Mouse (Mus musculus): ENCODE measurements around the gene Myh11. TPM values are rescaled to one million over a fixed set of nuclear protein-coding genes. Genes with fewer than 3 reads are reported as not detected.

Gene Myh11
- polyA plus RNA-seq, 1 experiment from 2014 or later, result 0.43 TPM

GRCm38 (mm10) chr16:14296544-14297124 is 5.5 kb upstream of the Myh11 start:
- H3K4me1 ChIP-seq (replicated peaks; ENCODE audit: control insufficient read depth, insufficient read depth, low read length), result peaks cover 8% of the 10 kb centered on the region
- no peak; the same call in 1 of the 2 replicates for ATAC-seq
- H3K4me3 ChIP-seq (replicated peaks; ENCODE audit: low read length), result no peak overlapping the region
- 75% methylated on average over 2 of the region's 2 CpGs for WGBS
- no peaks in the 10 kb centered on the region for H3K27me3 ChIP-seq (replicated peaks; ENCODE audit: control insufficient read depth, insufficient read depth, low read length)
- peaks cover 10% of the 10 kb centered on the region for H3K36me3 ChIP-seq (ENCODE audit: control insufficient read depth, insufficient read depth)
- no peak overlapping the region for H3K4me2 ChIP-seq (ENCODE audit: low read length)
- H3K9ac ChIP-seq (replicated peaks; ENCODE audit: low read depth, low read length), result no peak overlapping the region
- no peak overlapping the region for H3K27ac ChIP-seq (ENCODE audit: low read length)
- no peaks in the 10 kb centered on the region for H3K9me3 ChIP-seq (ENCODE audit: control insufficient read depth, low read length)

- 83% methylated on average over 2 of the region's 2 CpGs for WGBS
- ATAC-seq, result no peak
- H3K36me3 ChIP-seq (ENCODE audit: control insufficient read depth, insufficient read depth), result peaks cover 7% of the 10 kb centered on the region
- no peaks in the 10 kb centered on the region for H3K9me3 ChIP-seq (ENCODE audit: control insufficient read depth, low read length)
- H3K4me3 ChIP-seq (replicated peaks; ENCODE audit: low read length), result no peak overlapping the region
- no peak overlapping the region for H3K4me2 ChIP-seq (ENCODE audit: low read length)
- H3K27ac ChIP-seq (ENCODE audit: low read length), result no peak overlapping the region
- peaks cover 13% of the 10 kb centered on the region for H3K4me1 ChIP-seq (replicated peaks; ENCODE audit: control insufficient read depth, insufficient read depth, low read length)
- no peaks in the 10 kb centered on the region for H3K27me3 ChIP-seq (replicated peaks; ENCODE audit: control insufficient read depth, insufficient read depth, low read length)
- H3K9ac ChIP-seq (replicated peaks; ENCODE audit: low read depth, low read length), result no peak overlapping the region
Observed at GRCm38 (mm10) chr16:14295291-14295690, 4.1 kb upstream of the Myh11 start.

- Histone ChIP-seq H3K9ac (replicated peaks; ENCODE audit: low read depth, low read length) (peak overlapping the region; percentile 39), H3K27ac (ENCODE audit: low read length) (no peak overlapping the region), H3K4me1 (replicated peaks; ENCODE audit: control insufficient read depth, insufficient read depth, low read length) (peaks cover 13% of the 10 kb centered on the region), H3K36me3 (ENCODE audit: control insufficient read depth, insufficient read depth) (no peaks in the 10 kb centered on the region), H3K27me3 (replicated peaks; ENCODE audit: control insufficient read depth, insufficient read depth, low read length) (no peaks in the 10 kb centered on the region), H3K4me2 (ENCODE audit: low read length) (peak overlapping the region; percentile 57), H3K4me3 (replicated peaks; ENCODE audit: low read length) (peak overlapping the region; percentile 33), H3K9me3 (ENCODE audit: control insufficient read depth, low read length) (no peaks in the 10 kb centered on the region)
- WGBS, result 12% methylated on average over 31 of the region's 31 CpGs
- ATAC-seq, result peak; percentile 38
Observed at GRCm38 (mm10) chr16:14292205-14293199, 1.3 kb upstream of the Myh11 start.

DNA sequence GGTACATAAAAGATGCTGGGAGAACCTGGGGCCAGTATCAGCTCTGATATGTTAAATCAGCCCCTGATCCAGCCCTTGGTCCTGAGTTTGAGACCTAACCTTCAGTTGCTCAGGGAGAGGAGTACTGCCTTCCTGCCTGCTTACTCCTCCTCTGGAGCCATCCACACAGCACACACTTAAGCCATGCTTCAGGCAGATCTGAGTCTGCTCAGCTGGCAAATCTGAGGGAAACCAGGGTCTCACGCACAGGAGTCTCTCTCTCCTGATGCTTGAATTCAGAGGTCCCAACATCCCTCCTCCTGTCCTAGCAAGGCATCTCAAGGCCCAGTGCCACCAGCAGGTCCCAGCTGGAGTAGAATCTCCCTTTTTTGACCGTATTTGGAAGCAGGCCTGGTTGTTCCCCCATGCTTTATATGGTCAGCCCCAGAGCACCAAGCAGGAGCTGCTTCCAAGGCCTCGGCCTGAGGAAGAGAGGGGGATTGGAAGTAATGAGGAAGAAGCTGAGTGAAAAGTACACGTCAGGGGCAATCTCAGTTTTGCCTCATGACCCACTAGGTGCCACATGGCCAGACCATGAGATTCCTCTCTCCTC is 18.7 kb downstream of the Myh11 start:
- Histone ChIP-seq H3K9me3 (ENCODE audit: control insufficient read depth, low read length) (no peaks in the 10 kb centered on the region), H3K4me1 (replicated peaks; ENCODE audit: control insufficient read depth, insufficient read depth, low read length) (no peaks in the 10 kb centered on the region)
- WGBS, result 72% methylated on average over 4 of the region's 4 CpGs

DNA sequence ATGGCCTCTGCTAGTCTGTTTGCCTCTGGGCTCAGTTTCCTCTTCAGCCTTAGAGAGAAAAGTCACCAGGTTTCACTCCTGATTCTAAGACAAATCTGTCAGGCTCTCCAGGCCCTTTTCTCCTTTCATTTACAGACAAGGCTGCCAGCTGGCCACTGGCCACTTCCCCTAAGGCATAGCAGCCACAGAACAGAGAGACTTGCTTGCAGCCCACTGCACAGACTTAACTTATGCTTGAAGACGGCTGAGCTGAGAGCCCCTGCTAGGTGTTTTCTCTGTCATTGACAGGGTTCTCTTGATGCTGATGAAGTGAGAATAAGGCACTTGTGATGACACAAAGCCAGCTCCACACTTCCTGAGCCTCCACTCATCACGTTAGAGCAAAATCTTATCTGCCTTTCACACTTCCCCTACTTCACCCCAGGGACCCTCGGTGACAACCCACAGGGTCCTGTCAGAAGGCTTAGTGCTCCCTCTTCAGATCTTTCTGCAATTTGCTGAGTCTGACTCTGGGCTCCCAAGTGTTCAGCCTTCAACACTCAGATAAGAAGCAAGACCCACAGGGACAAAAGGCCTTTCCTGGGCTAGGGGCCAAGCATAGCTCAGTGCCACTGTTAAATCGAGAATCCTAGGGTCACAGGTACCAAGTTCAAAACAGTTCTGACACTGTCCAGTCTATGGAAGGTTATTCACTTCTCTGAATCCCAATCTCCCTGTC is 25.8 kb downstream of the Myh11 start:
- peak; percentile 70 for ATAC-seq
- no peaks in the 10 kb centered on the region for H3K4me1 ChIP-seq (replicated peaks; ENCODE audit: control insufficient read depth, insufficient read depth, low read length)
- no peaks in the 10 kb centered on the region for H3K36me3 ChIP-seq (ENCODE audit: control insufficient read depth, insufficient read depth)
- no peak overlapping the region for H3K27ac ChIP-seq (ENCODE audit: low read length)
- H3K4me3 ChIP-seq (replicated peaks; ENCODE audit: low read length), result no peak overlapping the region
- 31% methylated on average over 4 of the region's 4 CpGs for WGBS
- H3K9me3 ChIP-seq (ENCODE audit: control insufficient read depth, low read length), result no peaks in the 10 kb centered on the region
- no peak overlapping the region for H3K4me2 ChIP-seq (ENCODE audit: low read length)
- H3K9ac ChIP-seq (replicated peaks; ENCODE audit: low read depth, low read length), result no peak overlapping the region
- H3K27me3 ChIP-seq (replicated peaks; ENCODE audit: control insufficient read depth, insufficient read depth, low read length), result no peaks in the 10 kb centered on the region

More for the DNA sequence above, 18.7 kb downstream of the Myh11 start:
- Histone ChIP-seq H3K4me2 (ENCODE audit: low read length) (no peak overlapping the region), H3K27me3 (replicated peaks; ENCODE audit: control insufficient read depth, insufficient read depth, low read length) (no peaks in the 10 kb centered on the region), H3K4me3 (replicated peaks; ENCODE audit: low read length) (no peak overlapping the region), H3K27ac (ENCODE audit: low read length) (no peak overlapping the region), H3K36me3 (ENCODE audit: control insufficient read depth, insufficient read depth) (no peaks in the 10 kb centered on the region), H3K9ac (replicated peaks; ENCODE audit: low read depth, low read length) (no peak overlapping the region)
- no peak for ATAC-seq

GRCm38 (mm10) chr16:14264504-14264903 is 26.7 kb downstream of the Myh11 start:
- ATAC-seq, result no peak
- H3K27ac ChIP-seq (ENCODE audit: low read length), result no peak overlapping the region
- WGBS, result 86% methylated on average over 2 of the region's 2 CpGs
- H3K9me3 ChIP-seq (ENCODE audit: control insufficient read depth, low read length), result no peaks in the 10 kb centered on the region
- H3K9ac ChIP-seq (replicated peaks; ENCODE audit: low read depth, low read length), result no peak overlapping the region
- no peaks in the 10 kb centered on the region for H3K27me3 ChIP-seq (replicated peaks; ENCODE audit: control insufficient read depth, insufficient read depth, low read length)
- H3K4me1 ChIP-seq (replicated peaks; ENCODE audit: control insufficient read depth, insufficient read depth, low read length), result no peaks in the 10 kb centered on the region
- no peaks in the 10 kb centered on the region for H3K36me3 ChIP-seq (ENCODE audit: control insufficient read depth, insufficient read depth)
- H3K4me2 ChIP-seq (ENCODE audit: low read length), result no peak overlapping the region
- H3K4me3 ChIP-seq (replicated peaks; ENCODE audit: low read length), result no peak overlapping the region

DNA sequence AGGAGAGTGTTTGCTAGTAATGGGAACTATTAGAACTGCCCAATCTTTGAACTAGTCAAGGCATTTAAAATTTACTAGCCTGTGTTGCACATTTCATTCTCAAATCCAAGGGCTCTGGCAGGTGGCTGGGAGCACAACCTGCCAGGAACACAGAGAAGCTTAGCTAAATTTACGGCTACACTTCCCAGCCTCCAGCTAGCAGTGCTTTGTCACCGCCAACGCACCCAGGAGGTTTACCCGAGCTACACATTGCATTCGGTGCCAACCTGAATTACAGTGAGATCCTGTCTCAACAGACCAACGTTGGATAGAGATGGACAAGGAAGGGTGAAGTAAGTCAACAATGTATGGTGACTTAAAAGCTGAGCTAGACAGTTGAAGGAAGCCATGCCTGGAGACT is 27.9 kb downstream of the Myh11 start:
- Histone ChIP-seq H3K36me3 (ENCODE audit: control insufficient read depth, insufficient read depth) (no peaks in the 10 kb centered on the region), H3K9me3 (ENCODE audit: control insufficient read depth, low read length) (no peaks in the 10 kb centered on the region), H3K9ac (replicated peaks; ENCODE audit: low read depth, low read length) (no peak overlapping the region), H3K4me3 (replicated peaks; ENCODE audit: low read length) (no peak overlapping the region), H3K4me1 (replicated peaks; ENCODE audit: control insufficient read depth, insufficient read depth, low read length) (no peaks in the 10 kb centered on the region), H3K27ac (ENCODE audit: low read length) (no peak overlapping the region), H3K4me2 (ENCODE audit: low read length) (no peak overlapping the region), H3K27me3 (replicated peaks; ENCODE audit: control insufficient read depth, insufficient read depth, low read length) (no peaks in the 10 kb centered on the region)
- 90% methylated on average over 6 of the region's 6 CpGs for WGBS
- ATAC-seq, result no peak

DNA sequence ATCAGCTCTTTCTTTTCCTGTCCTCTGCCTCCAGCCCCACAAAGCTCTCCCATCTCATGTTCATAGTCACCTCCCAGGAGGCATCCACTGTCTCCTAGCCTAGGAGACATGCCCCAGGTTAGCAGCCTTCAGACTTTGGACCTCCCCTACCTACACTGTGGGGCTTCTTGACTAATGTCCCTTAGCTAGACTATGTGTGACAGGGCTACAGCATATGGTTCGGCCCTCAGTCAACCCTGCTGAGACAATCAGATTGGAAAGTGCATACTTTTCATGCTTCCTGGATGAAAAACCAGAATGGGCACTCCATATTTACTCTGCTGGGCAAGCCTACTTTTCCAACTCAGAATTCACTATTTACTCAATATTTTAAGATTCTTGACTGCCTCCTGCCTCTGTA is 28.8 kb downstream of the Myh11 start:
- WGBS, result 79% methylated on average over 1 of the region's 1 CpGs
- Histone ChIP-seq H3K9ac (replicated peaks; ENCODE audit: low read depth, low read length) (no peak overlapping the region), H3K36me3 (ENCODE audit: control insufficient read depth, insufficient read depth) (no peaks in the 10 kb centered on the region), H3K27ac (ENCODE audit: low read length) (no peak overlapping the region), H3K27me3 (replicated peaks; ENCODE audit: control insufficient read depth, insufficient read depth, low read length) (no peaks in the 10 kb centered on the region), H3K4me1 (replicated peaks; ENCODE audit: control insufficient read depth, insufficient read depth, low read length) (no peaks in the 10 kb centered on the region), H3K4me2 (ENCODE audit: low read length) (no peak overlapping the region), H3K9me3 (ENCODE audit: control insufficient read depth, low read length) (no peaks in the 10 kb centered on the region), H3K4me3 (replicated peaks; ENCODE audit: low read length) (no peak overlapping the region)
- ATAC-seq, result no peak

GRCm38 (mm10) chr16:14258856-14259255 is 32.3 kb downstream of the Myh11 start:
- H3K4me2 ChIP-seq (ENCODE audit: low read length), result no peak overlapping the region
- H3K27me3 ChIP-seq (replicated peaks; ENCODE audit: control insufficient read depth, insufficient read depth, low read length), result no peaks in the 10 kb centered on the region
- no peak overlapping the region for H3K4me3 ChIP-seq (replicated peaks; ENCODE audit: low read length)
- H3K9ac ChIP-seq (replicated peaks; ENCODE audit: low read depth, low read length), result no peak overlapping the region
- H3K36me3 ChIP-seq (ENCODE audit: control insufficient read depth, insufficient read depth), result no peaks in the 10 kb centered on the region
- no peak overlapping the region for H3K27ac ChIP-seq (ENCODE audit: low read length)
- no peaks in the 10 kb centered on the region for H3K9me3 ChIP-seq (ENCODE audit: control insufficient read depth, low read length)
- ATAC-seq, result no peak
- no peaks in the 10 kb centered on the region for H3K4me1 ChIP-seq (replicated peaks; ENCODE audit: control insufficient read depth, insufficient read depth, low read length)
- WGBS, result 63% methylated on average over 2 of the region's 2 CpGs

Data from forebrain, embryonic 16.5 days (tissue).